In the genomic region with DNA sequence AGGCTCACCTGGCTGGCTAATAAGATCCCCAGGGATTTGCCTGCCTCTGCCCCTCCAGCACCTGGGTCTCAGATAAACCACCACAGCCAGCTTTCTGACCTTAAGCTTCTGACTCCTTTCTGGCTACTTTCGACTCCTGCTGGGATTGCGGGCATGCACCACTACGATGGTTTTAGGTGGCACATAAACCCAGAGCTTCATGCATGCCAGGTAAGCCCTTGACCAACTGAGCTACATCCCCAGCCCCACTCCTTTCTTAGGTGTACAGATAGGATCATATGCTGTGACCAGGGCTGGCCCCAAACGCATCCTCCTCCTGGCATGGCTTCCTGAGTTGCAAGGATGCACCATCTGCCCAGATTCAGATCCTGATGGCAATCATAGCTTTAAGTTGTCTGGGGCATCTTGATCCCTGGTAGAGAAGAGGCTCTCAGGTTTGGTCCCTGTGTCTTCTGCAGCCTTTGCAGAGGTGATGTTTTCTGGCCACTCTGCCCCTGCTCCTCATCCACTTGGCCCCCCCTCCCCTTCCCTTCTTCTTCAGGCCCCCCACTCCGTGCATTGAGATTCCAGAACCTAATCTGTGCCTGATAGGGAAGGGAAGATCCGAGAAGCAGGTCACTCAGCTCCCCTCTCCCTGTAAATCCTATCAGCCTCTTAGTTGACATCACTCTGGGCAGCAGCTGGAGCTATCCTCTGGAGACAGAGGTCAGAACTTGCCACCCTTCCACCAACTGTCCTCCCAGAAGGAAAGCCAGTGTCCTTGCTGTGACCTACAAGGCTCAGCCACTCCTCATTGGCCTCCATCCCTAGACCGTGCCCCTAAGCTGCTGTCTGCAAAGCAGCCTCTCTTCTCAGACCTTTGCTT, we compare ENCODE assay signal across 18 mouse cellular contexts. TPM values are rescaled to one million over a fixed set of nuclear protein-coding genes. Genes with fewer than 3 reads are reported as not detected.
DNase-seq lines count a peak whose midpoint lies in the region; ATAC-seq and TF ChIP-seq lines count a peak whose summit lies in the region.
"Had no signal": no experiment of that assay in that cellular context is flagged by ENCODE, and none has a peak within 500 bp of the region (broad histone marks: within the 10 kb centered on the region; RNA-seq: fewer than 3 reads in every experiment).

No protein-coding gene starts in this region.

- TF ChIP-seq EP300 in heart, postnatal 0 days (IDR thresholded peaks at IDR 0.05; ENCODE audit: low read depth): no peak

- intact Hi-C loops in heart, postnatal 10 days (cut with DNase I): no loop called here
- intact Hi-C loops in gastrocnemius, postnatal 36 days (cut with DNase I): no loop called here

- H3K4me1 ChIP-seq in heart, postnatal 0 days (ENCODE audit: control insufficient read depth, insufficient read depth): peaks cover 25% of the 10 kb centered on the region
- peaks cover 11% of the 10 kb centered on the region for H3K4me1 ChIP-seq in cerebellum, adult 2 months (ENCODE audit: control insufficient read depth, insufficient read depth, low read length)
- H3K4me1 ChIP-seq in limb, embryonic 11.5 days (ENCODE audit: control insufficient read depth, insufficient read depth, low read length): peaks cover 34% of the 10 kb centered on the region
- peaks cover under 1% of the 10 kb centered on the region; the same call in 1 of the 2 replicates for H3K4me1 ChIP-seq in kidney, adult 2 months (ENCODE audit: control insufficient read depth, insufficient read depth, low read length)

- no peaks in the 10 kb centered on the region for H3K9me3 ChIP-seq in heart, postnatal 0 days (replicated peaks; ENCODE audit: control insufficient read depth, low read length)
- no peaks in the 10 kb centered on the region for H3K9me3 ChIP-seq in limb, embryonic 11.5 days (ENCODE audit: control insufficient read depth, low read length)
- H3K9me3 ChIP-seq: neural tube, embryonic 12.5 days had no signal

- H3K4me3 ChIP-seq in heart, postnatal 0 days (ENCODE audit: low read depth, low read length): no peak overlapping the region
- H3K4me3 ChIP-seq in cerebellum, adult 2 months (replicated peaks; ENCODE audit: insufficient read depth, low read depth, low read length): no peak overlapping the region
- no peak overlapping the region for H3K4me3 ChIP-seq in limb, embryonic 11.5 days (ENCODE audit: low read depth, low read length)
- no peak overlapping the region for H3K4me3 ChIP-seq in kidney, adult 2 months (ENCODE audit: insufficient read depth, low read depth, low read length)
- H3K4me3 ChIP-seq: neural tube, embryonic 12.5 days had no signal

- H3K4me2 ChIP-seq in heart, postnatal 0 days (ENCODE audit: low read depth, low read length): no peak overlapping the region
- no peak overlapping the region for H3K4me2 ChIP-seq in limb, embryonic 11.5 days (ENCODE audit: low read depth, severe bottlenecking)
- H3K4me2 ChIP-seq: hindbrain, embryonic 14.5 days; liver, embryonic 11.5 days; neural tube, embryonic 12.5 days had no signal

- ATAC-seq in cerebellum, adult (ENCODE audit: insufficient number of reproducible peaks, low FRiP score, low TSS enrichment): peak; percentile 31; the same call in 1 of the 2 replicates
- ATAC-seq in heart, postnatal 0 days (ENCODE audit: insufficient read depth, low read depth): no peak
- ATAC-seq in limb, embryonic 11.5 days (ENCODE audit: insufficient number of reproducible peaks, low FRiP score, low TSS enrichment, low read depth): no peak
- ATAC-seq: activated CD4-positive, CD25-positive, alpha-beta regulatory T cell, adult 4 months had no signal

- no peaks in the 10 kb centered on the region for H3K27me3 ChIP-seq in heart, postnatal 0 days (ENCODE audit: control insufficient read depth, insufficient read depth, low read length)
- H3K27me3 ChIP-seq in cerebellum, adult 2 months (ENCODE audit: control insufficient read depth, insufficient read depth, low read length): no peaks in the 10 kb centered on the region
- no peaks in the 10 kb centered on the region for H3K27me3 ChIP-seq in limb, embryonic 11.5 days (ENCODE audit: control insufficient read depth, insufficient read depth, low read length)
- H3K27me3 ChIP-seq in kidney, adult 2 months (replicated peaks; ENCODE audit: control insufficient read depth, insufficient read depth, low read length): no peaks in the 10 kb centered on the region
- H3K27me3 ChIP-seq: CH12.LX; neural tube, embryonic 12.5 days had no signal

- no peak overlapping the region for H3K9ac ChIP-seq in heart, postnatal 0 days (replicated peaks; ENCODE audit: low read depth, low read length)
- H3K9ac ChIP-seq in limb, embryonic 11.5 days (ENCODE audit: low read length): no peak overlapping the region
- H3K9ac ChIP-seq: hindbrain, embryonic 14.5 days; neural tube, embryonic 12.5 days had no signal

- no peak for TF ChIP-seq POLR2A in cerebellum, adult 2 months (IDR thresholded peaks at IDR 0.05; ENCODE audit: borderline replicate concordance, insufficient read depth, low read length)
- no peak for TF ChIP-seq POLR2A in kidney, adult 2 months (IDR thresholded peaks at IDR 0.05; ENCODE audit: low read depth, low read length)

- 0 out of 2 replicates have a peak overlapping the region, but pooled peaks have one; percentile 4 for H3K27ac ChIP-seq in heart, postnatal 0 days (ENCODE audit: low read depth)
- H3K27ac ChIP-seq in cerebellum, adult 2 months (ENCODE audit: insufficient read depth, low read length): no peak overlapping the region
- 0 out of 2 replicates have a peak overlapping the region, but pooled peaks have one; percentile 2 for H3K27ac ChIP-seq in limb, embryonic 11.5 days (replicated peaks; ENCODE audit: low read depth, low read length)
- no peak overlapping the region for H3K27ac ChIP-seq in kidney, adult 2 months (ENCODE audit: insufficient read depth, low read depth, low read length)
- H3K27ac ChIP-seq: hindbrain, embryonic 14.5 days; neural tube, embryonic 12.5 days had no signal

- no peak for DNase-seq in cerebellum, postnatal 4 days (ENCODE audit: low spot score in 2 of 2)
- no peak for DNase-seq in heart, postnatal 0 days (ENCODE audit: low spot score)
- no peak for DNase-seq in heart, postnatal 10 days
- DNase-seq in cerebellum, adult 2 months: peak; percentile 53 to 65
- no peak for DNase-seq in limb, embryonic 11.5 days (ENCODE audit: low spot score)
- no peak for DNase-seq in kidney, adult 2 months
- DNase-seq in gastrocnemius, postnatal 36 days: no peak
- DNase-seq: kidney, adult 18-20 months; kidney, postnatal 36 days; layer of hippocampus, postnatal 36 days; lung, postnatal 10 days; thymus, postnatal 25 days had no signal

- H3K36me3 ChIP-seq in heart, postnatal 0 days (replicated peaks; ENCODE audit: control insufficient read depth, insufficient read depth, low read length): no peaks in the 10 kb centered on the region
- H3K36me3 ChIP-seq in limb, embryonic 11.5 days (ENCODE audit: control insufficient read depth, insufficient read depth, low read length): no peaks in the 10 kb centered on the region
- H3K36me3 ChIP-seq in kidney, adult 2 months (ENCODE audit: control insufficient read depth, insufficient read depth, low read length): no peaks in the 10 kb centered on the region
- H3K36me3 ChIP-seq: neural tube, embryonic 12.5 days had no signal

- 54% methylated on average over 7 of the region's 7 CpGs for WGBS in heart, postnatal 0 days
- 46% methylated on average over 7 of the region's 7 CpGs for whole genome bisulfite sequencing in cerebellum, adult 2 months
- WGBS in limb, embryonic 11.5 days: 55% methylated on average over 7 of the region's 7 CpGs
- 82% methylated on average over 7 of the region's 7 CpGs for WGBS in kidney, adult 2 months

- no peak for TF ChIP-seq CTCF in heart, postnatal 0 days (IDR thresholded peaks at IDR 0.05; ENCODE audit: low read depth)
- no peak for TF ChIP-seq CTCF in cerebellum, adult 2 months (IDR thresholded peaks at IDR 0.05; ENCODE audit: borderline replicate concordance, insufficient read depth, low read depth, low read length)
- TF ChIP-seq CTCF in kidney, adult 2 months (conservative IDR thresholded peaks at IDR 0.05; ENCODE audit: insufficient read depth, insufficient read length, low read depth, low read length): no peak

RNA-seq across cellular contexts. Expression of gene Fgr, which starts 19.1 kb away (rescaled TPM):
- 0.04 and 0.19 TPM in 2 replicates for total RNA-seq in heart, postnatal 0 days (2014; rRNA removed; ENCODE audit: low replicate concordance)
- 0.31 and 0.37 TPM in 2 replicates for polyA plus RNA-seq in heart, postnatal 0 days (2015; fragmentation: Nextera tagmentation; extraction: Ambion mirVana)
- under 1 TPM; 0.19 to 0.40 TPM for total RNA-seq in heart, postnatal 10 days (2021)
- polyA plus RNA-seq in cerebellum, adult 2 months (2012; rRNA removed): 0.32 and 0.38 TPM in 2 replicates
- polyA plus RNA-seq in limb, embryonic 11.5 days (2014; fragmentation: Nextera tagmentation; extraction: Ambion mirVana): 0.17 and 0.35 TPM in 2 replicates
- polyA plus RNA-seq in kidney, adult 2 months (2012; rRNA removed): 1.8 and 2.5 TPM in 2 replicates
- total RNA-seq in gastrocnemius, postnatal 36 days (2021): under 1 TPM in 1 of 2 experiments, not detected in 1; 0.10 TPM

RNA-seq across cellular contexts. Expression of gene Fam76a, which starts 32.4 kb away (rescaled TPM):
- 19.7 and 20.7 TPM in 2 replicates for total RNA-seq in heart, postnatal 0 days (2014; rRNA removed; ENCODE audit: low replicate concordance)
- polyA plus RNA-seq in heart, postnatal 0 days (2015; fragmentation: Nextera tagmentation; extraction: Ambion mirVana): 39.6 and 44.4 TPM in 2 replicates
- 10 to 100 TPM; 40.7 to 43.5 TPM for total RNA-seq in heart, postnatal 10 days (2021)
- polyA plus RNA-seq in cerebellum, adult 2 months (2012; rRNA removed): 30.0 and 30.5 TPM in 2 replicates
- 30.1 and 32.9 TPM in 2 replicates for polyA plus RNA-seq in limb, embryonic 11.5 days (2014; fragmentation: Nextera tagmentation; extraction: Ambion mirVana)
- 15.9 and 16.6 TPM in 2 replicates for polyA plus RNA-seq in kidney, adult 2 months (2012; rRNA removed)
- total RNA-seq in gastrocnemius, postnatal 36 days (2021): 10 to 100 TPM; 22.0 to 29.5 TPM

RNA-seq across cellular contexts. Expression of gene Ahdc1, which starts 56.3 kb away (rescaled TPM):
- 40.5 and 57.2 TPM in 2 replicates for total RNA-seq in heart, postnatal 0 days (2014; rRNA removed; ENCODE audit: low replicate concordance)
- 4.6 and 5.2 TPM in 2 replicates for polyA plus RNA-seq in heart, postnatal 0 days (2015; fragmentation: Nextera tagmentation; extraction: Ambion mirVana)
- 10 to 100 TPM; 54.0 to 63.0 TPM for total RNA-seq in heart, postnatal 10 days (2021)
- 30.8 and 34.3 TPM in 2 replicates for polyA plus RNA-seq in cerebellum, adult 2 months (2012; rRNA removed)
- polyA plus RNA-seq in limb, embryonic 11.5 days (2014; fragmentation: Nextera tagmentation; extraction: Ambion mirVana): 10.2 and 10.5 TPM in 2 replicates
- polyA plus RNA-seq in kidney, adult 2 months (2012; rRNA removed): 22.2 and 23.3 TPM in 2 replicates
- 10 to 100 TPM; 27.4 to 31.7 TPM for total RNA-seq in gastrocnemius, postnatal 36 days (2021)

Comparison
In these comparisons a context has a peak if more than half of its experiments do, and no peak if none do; other contexts are left out.
1. DNase-seq: peak in cerebellum, adult 2 months (2 of 2); none in cerebellum, postnatal 4 days (0 of 2), heart, postnatal 0 days (single experiment), heart, postnatal 10 days (0 of 2), limb, embryonic 11.5 days (single experiment), kidney, adult 2 months (single experiment) and gastrocnemius, postnatal 36 days (0 of 2).
2. H3K27ac ChIP-seq: peak in heart, postnatal 0 days (single experiment) and limb, embryonic 11.5 days (single experiment); none in cerebellum, adult 2 months (single experiment) and kidney, adult 2 months (single experiment).